Mouse (Mus musculus) embryonic facial prominence, embryonic 11.5 days (tissue): ENCODE measurements around the gene Ift43. TPM values are rescaled to one million over a fixed set of nuclear protein-coding genes. Genes with fewer than 3 reads are reported as not detected.

Experiments used
- ATAC-seq: fragments of 200-750 bp; cut with Nextera tagmentation; replicated peaks from 2 replicates; pipeline ENCODE4 v1.8.0; 2017; ENCODE audit warnings: low read depth; ENCODE audit not compliant: insufficient number of reproducible peaks, low FRiP score, low TSS enrichment
- DNase-seq: peaks from one replicate; pipeline ENCODE4 v3.0.0-alpha.2; 2015; ENCODE audit warnings: low spot score
- H3K27ac ChIP-seq: fragments of 300-500 bp; sonication (generic); replicated peaks from 2 replicates; pipeline ENCODE4 v1.5.1; 2014; ENCODE audit warnings: mild to moderate bottlenecking, low read depth, low read length, control low read depth
- H3K27me3 ChIP-seq: fragments of 300-500 bp; sonication (generic); 2 replicates; pipeline ENCODE4 v1.6.1; 2014; ENCODE audit warnings: mild to moderate bottlenecking, low read length, moderate library complexity, mixed read lengths; ENCODE audit not compliant: control insufficient read depth, insufficient read depth
- H3K36me3 ChIP-seq: fragments of 300-500 bp; sonication (generic); replicated peaks from 2 replicates; pipeline ENCODE4 v1.6.1; 2014; ENCODE audit warnings: low read depth, mild to moderate bottlenecking, low read length, moderate library complexity, mixed read lengths; ENCODE audit not compliant: control insufficient read depth, insufficient read depth
- H3K4me1 ChIP-seq: fragments of 300-500 bp; sonication (generic); 2 replicates; pipeline ENCODE4 v1.6.1; 2014; ENCODE audit warnings: low read length, mixed read lengths; ENCODE audit not compliant: control insufficient read depth, insufficient read depth
- H3K4me2 ChIP-seq: fragments of 300-500 bp; sonication (generic); 2 replicates; pipeline ENCODE4 v1.6.1; 2014; ENCODE audit warnings: low read depth, mild to moderate bottlenecking, control low read depth, low read length, moderate library complexity
- H3K4me3 ChIP-seq: fragments of 300-500 bp; sonication (generic); 2 replicates; pipeline ENCODE4 v1.5.1; 2014; ENCODE audit warnings: low read depth, low read length, control low read depth
- H3K9ac ChIP-seq: fragments of 300-500 bp; sonication (generic); replicated peaks from 2 replicates; pipeline ENCODE4 v1.6.1; 2014; ENCODE audit warnings: mild to moderate bottlenecking, control low read depth, low read length
- H3K9me3 ChIP-seq: fragments of 300-500 bp; sonication (generic); replicated peaks from 2 replicates; pipeline ENCODE4 v1.6.1; 2016; ENCODE audit warnings: mild to moderate bottlenecking, low read length, inconsistent platforms, mixed read lengths; ENCODE audit not compliant: control insufficient read depth
- WGBS: fragments of 180-500 bp; shearing (Covaris S2); extraction: QIAGEN DNeasy Blood & Tissue Kit; methylation state at CpG from one replicate; pipeline ENCODE4 v1.1.7; 2014; 5-methylcytosine and 5-hydroxymethylcytosine counted together
- polyA plus RNA-seq: library from polyadenylated mRNA; unstranded; fragments of >200 nt; fragmentation: Nextera tagmentation; extraction: Ambion mirVana; gene quantifications from 2 replicates; pipeline ENCODE4 v1.2.1, GENCODE M21; 2014

Ift43 gene
- polyA plus RNA-seq, 1 experiment from 2014 or later, result 80.3 TPM

DNA sequence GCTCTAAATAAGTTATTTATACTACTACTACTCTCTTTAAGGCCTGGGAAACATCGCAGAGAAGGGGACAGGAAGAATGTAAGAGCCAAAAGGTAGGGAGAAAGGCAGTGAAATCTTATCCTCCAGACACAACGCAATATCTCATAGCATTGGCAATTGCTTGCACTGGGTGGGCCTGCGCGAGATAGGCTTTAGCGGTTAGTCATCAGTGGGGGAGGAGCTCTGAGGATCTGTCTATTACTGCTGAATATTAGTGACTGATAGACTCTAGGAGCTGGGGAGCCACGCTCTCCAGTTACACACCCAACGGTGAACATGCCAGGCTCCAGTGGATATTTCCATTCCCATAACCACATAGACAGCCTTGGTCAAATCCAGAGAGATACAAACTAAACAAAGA, 114.6 kb downstream of the Ift43 start:
- H3K9me3 ChIP-seq, result no peaks in the 10 kb centered on the region
- no peaks in the 10 kb centered on the region for H3K27me3 ChIP-seq
- WGBS, result 91% methylated on average over 7 of the region's 7 CpGs
- H3K4me2 ChIP-seq, result no peak overlapping the region
- H3K9ac ChIP-seq, result no peak overlapping the region
- DNase-seq (no peak), ATAC-seq (no peak)
- H3K4me1 ChIP-seq, result no peaks in the 10 kb centered on the region
- no peak overlapping the region for H3K27ac ChIP-seq
- no peaks in the 10 kb centered on the region for H3K36me3 ChIP-seq
- H3K4me3 ChIP-seq, result no peak overlapping the region

DNA sequence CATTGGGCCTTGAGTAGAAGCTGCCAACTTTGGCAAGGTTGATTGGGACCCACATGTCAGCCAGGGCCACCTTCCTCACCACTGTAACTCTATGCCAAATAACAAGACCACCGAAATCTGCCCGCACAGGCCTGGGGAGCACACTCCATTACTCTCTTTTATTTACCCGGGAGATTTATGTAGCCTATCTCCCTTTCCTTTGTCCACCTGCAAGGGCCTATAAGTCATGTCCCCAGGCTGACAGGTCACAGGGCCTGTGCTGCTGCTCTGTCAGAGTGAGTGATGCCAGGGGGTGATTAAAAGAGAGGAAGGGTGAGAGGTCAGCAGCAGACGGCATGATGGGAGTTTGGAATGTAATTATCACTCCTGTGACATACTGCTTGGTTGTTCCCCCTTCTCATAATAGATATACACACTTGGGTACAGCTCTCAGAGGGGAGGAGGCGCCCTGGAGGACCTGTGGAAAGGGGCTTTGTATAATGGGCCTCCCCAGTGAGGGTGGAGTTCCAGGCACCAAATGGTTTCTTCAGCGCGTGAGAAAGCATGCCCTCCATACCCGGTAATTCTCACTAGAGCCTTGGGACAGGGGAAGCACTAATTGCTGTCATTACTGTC, 121.2 kb downstream of the Ift43 start:
- ATAC-seq (no peak), DNase-seq (no peak)
- H3K4me2 ChIP-seq, result no peak overlapping the region
- H3K4me3 ChIP-seq, result no peak overlapping the region
- no peak overlapping the region for H3K9ac ChIP-seq
- H3K27ac ChIP-seq, result no peak overlapping the region
- 64% methylated on average over 8 of the region's 8 CpGs for WGBS
- H3K27me3 ChIP-seq, result no peaks in the 10 kb centered on the region
- H3K36me3 ChIP-seq, result no peaks in the 10 kb centered on the region
- no peaks in the 10 kb centered on the region for H3K4me1 ChIP-seq
- no peaks in the 10 kb centered on the region for H3K9me3 ChIP-seq

DNA sequence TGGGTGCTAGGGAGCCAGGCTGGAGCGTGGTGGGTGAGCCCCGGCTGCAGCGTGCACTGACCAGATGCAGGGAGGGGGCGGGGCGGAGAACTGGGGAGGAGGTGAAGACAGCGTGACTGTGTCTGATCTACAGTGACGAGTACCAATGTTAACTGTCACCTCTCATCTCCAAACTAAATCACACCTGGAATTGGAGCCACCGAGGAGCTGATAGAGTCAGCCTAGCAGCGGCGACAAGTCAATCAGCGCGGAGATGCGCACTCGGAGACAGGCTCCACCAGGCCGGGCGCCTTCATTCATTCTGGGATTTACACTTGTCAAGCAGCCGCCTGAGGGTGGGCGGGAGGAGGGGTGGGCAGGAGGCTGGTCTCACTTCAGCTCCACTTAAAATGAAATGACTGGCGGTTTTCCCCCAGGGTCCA, 128.8 kb downstream of the Ift43 start:
- H3K4me3 ChIP-seq, result no peak overlapping the region
- H3K27ac ChIP-seq, result no peak overlapping the region
- no peaks in the 10 kb centered on the region for H3K9me3 ChIP-seq
- 2% methylated on average over 19 of the region's 19 CpGs for WGBS
- no peak overlapping the region for H3K4me2 ChIP-seq
- ATAC-seq (no peak), DNase-seq (no peak)
- H3K4me1 ChIP-seq, result no peaks in the 10 kb centered on the region
- H3K9ac ChIP-seq, result no peak overlapping the region
- H3K27me3 ChIP-seq, result peaks cover 35% of the 10 kb centered on the region
- H3K36me3 ChIP-seq, result no peaks in the 10 kb centered on the region

Other genes with a start within 250 kb of the Ift43 start
- 12.1 and 13.1 TPM in 2 replicates for gene Tgfb3, start 3.5 kb upstream of the Ift43 start, polyA plus RNA-seq
- 15.5 and 16.2 TPM in 2 replicates for gene Gpatch2l, start 159.3 kb downstream of the Ift43 start, polyA plus RNA-seq